Mouse (Mus musculus) layer of hippocampus, adult 8-10 months (tissue): ENCODE data around the gene Msantd2. TPM values are rescaled to one million over a fixed set of nuclear protein-coding genes. Genes with fewer than 3 reads are reported as not detected.

Experiments
- DNase-seq, 2 experiments: peaks; one replicate each; pipeline ENCODE4 v3.0.0; 2022; ENCODE audit warnings: low spot score in 2 of 2
- total RNA-seq, 4 experiments: library from RNA; stranded (reverse); gene quantifications; 2 replicates each; pipeline ENCODE4 v1.2.4; 2022

The Msantd2 gene
- total RNA-seq, 4 experiments from 2014 or later: 20.2 to 25.7 (median 23.6) TPM

DNA sequence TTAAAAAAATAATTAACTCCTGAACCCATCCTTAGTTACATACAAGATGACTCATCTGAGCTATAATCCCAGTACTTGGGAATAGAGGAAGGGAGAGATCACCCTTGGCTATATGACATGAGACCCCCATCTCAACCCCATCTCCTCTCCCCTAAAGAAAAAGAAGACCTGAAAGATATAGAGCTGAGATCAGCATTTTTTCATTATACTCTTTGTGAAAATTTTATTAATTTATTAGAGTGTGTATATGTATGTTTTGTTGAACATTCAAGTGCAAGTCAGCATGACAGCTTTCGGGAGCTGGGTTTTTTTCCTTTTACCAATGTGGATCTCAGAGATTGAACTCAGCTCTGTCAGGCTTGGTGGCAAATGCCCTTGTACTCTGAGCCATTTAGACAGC, 12.1 kb downstream of the Msantd2 start:
- no peak for DNase-seq

DNA sequence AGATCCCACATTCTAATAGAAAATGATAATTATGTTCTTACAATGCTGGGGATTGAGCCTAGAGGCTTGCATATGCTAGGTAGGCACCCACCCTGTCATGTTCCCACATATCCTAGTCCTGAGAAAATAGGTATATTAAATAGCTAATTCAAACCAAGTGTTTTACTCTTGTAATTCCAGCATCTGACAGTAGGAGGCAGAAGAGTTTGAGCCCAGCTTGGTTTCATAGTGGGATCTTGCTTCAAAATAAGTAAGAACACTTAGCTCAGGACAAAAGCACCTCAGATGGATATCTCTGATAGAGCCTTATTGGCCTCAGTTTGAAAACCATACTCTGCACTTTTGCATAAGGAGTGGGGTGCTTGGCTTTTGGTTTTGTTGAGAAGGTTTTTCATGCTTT, 15.2 kb downstream of the Msantd2 start:
- DNase-seq: no peak

DNA sequence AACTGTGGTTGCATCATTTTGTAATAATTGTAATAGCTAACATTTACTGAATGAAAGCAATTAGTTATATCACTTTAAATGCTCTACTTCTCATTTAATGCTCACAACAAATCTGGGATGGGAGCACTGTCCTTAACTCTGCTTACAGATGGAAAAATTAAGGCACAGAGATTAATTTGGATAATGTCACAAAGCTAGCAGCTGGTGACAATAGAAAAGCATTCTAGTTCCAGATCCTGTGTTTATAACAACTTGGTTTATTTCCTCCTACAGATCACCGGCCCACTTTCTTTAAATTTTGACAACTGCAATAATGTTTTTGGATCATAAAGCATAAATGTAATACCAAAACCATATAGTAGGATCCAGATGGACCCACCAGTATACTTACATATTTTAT, 16.9 kb downstream of the Msantd2 start:
- no peak for DNase-seq

- DNase-seq: no peak
These were observed 23.0 kb downstream of the Msantd2 start for GRCm38 (mm10) chr9:37512097-37512496.

GRCm38 (mm10) chr9:37514456-37514855, 25.3 kb downstream of the Msantd2 start:
- DNase-seq: no peak

GRCm38 (mm10) chr9:37517467-37517866, 28.3 kb downstream of the Msantd2 start:
- no peak for DNase-seq

DNA sequence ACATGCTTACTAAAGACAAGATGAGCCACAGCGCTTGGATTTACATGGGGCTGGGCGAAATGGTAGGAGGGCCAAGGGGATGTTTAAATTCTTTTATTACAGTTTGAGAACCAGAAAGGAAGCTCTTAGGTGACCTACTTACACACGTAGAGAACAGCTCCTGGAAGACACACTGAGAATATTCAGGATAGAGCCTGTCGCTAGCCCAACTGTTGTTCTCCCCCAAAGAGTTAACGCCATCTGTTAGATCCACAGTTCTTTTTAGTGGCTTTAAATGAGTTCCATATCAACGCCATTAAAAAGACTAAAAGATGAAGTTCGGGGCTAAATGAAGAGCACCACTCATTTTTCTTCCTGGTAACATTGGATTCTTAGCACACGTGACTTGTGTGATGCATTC, 29.9 kb downstream of the Msantd2 start:
- DNase-seq: no peak

DNA sequence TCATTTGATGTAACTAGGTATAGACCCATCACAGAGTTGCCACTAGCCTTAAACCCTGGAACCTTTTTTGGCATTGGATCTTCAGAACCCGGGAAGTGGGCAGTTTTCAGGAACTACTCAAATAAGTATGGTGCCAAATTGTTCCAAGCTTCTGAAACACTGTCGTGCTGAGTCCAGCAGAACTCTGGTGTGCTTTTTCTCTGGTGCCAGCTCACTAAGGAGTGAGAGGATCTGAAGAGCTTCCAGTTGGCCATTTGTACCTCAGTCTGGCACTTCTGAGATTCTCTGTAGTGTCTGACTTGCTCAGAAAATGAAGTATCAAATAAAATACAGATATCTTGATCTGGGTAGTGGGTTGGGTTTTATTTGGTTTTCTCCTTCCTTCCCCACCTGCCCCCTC, 30.9 kb downstream of the Msantd2 start:
- no peak for DNase-seq

DNA sequence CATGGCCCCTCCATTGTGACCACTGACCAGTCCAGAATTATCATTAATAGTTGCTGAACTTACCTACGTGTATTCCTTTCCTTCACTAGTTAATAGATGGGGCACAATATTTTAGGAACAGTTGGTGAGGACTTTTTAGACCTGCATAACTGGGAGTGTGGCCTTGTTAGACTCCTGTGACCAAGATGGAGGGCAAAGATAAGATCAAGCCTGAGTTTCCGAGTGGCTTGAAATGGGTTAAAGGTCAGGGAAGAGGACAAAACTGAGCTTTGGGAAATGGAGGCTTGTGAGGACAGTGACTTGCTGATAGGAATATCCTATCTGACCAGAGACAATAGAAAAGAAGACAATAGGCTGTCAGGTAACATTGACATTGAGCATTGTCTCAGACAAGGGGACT, 36.3 kb downstream of the Msantd2 start:
- no peak for DNase-seq

GRCm38 (mm10) chr9:37526443-37527395, 37.6 kb downstream of the Msantd2 start:
- DNase-seq: no peak

- no peak for DNase-seq
These were observed 38.5 kb downstream of the Msantd2 start, which contains the start of gene Esam for GRCm38 (mm10) chr9:37527396-37528224. Esam (plus strand) TSS chr9:37528078.

DNA sequence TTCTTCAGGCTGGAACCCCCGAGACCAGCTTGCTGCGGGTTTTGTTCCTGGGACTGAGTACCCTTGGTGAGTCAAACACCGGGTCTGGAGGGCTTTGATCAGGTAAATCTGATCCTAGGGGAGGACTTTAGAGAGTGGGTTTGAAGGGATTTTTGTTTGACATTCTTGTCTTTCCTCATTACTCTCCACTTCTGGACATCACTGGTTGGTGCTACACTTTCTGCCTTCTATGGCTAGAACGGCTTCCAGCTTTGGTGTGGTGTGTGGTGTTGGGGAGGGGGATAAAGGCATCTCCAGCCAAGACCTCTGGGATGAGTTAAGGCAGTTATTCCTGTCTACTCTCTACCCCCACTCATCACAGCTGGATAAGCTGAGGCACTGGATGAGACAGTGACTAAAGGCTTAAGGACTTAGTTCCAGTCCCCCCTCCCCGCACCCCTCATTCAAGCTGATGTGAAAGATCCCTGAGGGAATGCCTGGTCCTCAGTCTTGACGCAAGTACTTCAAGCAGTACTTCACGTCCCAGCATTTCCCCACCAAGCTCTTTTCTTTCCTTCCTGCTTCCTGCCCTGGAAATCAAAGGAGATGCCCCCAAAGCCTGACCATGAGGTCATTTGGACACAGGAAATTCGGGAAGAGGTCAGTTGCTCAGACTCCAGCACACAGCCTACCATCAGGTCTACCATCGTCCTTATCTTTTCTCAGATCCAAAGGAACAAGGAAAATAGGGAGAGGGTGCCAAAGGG, 39.3 kb downstream of the Msantd2 start:
- DNase-seq: no peak

- no peak for DNase-seq
These were observed 41.1 kb downstream of the Msantd2 start for GRCm38 (mm10) chr9:37530031-37530887.

- no peak for DNase-seq
These were observed 42.0 kb downstream of the Msantd2 start for GRCm38 (mm10) chr9:37530888-37531705.

GRCm38 (mm10) chr9:37536851-37537250, 47.7 kb downstream of the Msantd2 start:
- DNase-seq: no peak

- no peak for DNase-seq
These were observed 48.6 kb downstream of the Msantd2 start for GRCm38 (mm10) chr9:37537658-37538250.

DNA sequence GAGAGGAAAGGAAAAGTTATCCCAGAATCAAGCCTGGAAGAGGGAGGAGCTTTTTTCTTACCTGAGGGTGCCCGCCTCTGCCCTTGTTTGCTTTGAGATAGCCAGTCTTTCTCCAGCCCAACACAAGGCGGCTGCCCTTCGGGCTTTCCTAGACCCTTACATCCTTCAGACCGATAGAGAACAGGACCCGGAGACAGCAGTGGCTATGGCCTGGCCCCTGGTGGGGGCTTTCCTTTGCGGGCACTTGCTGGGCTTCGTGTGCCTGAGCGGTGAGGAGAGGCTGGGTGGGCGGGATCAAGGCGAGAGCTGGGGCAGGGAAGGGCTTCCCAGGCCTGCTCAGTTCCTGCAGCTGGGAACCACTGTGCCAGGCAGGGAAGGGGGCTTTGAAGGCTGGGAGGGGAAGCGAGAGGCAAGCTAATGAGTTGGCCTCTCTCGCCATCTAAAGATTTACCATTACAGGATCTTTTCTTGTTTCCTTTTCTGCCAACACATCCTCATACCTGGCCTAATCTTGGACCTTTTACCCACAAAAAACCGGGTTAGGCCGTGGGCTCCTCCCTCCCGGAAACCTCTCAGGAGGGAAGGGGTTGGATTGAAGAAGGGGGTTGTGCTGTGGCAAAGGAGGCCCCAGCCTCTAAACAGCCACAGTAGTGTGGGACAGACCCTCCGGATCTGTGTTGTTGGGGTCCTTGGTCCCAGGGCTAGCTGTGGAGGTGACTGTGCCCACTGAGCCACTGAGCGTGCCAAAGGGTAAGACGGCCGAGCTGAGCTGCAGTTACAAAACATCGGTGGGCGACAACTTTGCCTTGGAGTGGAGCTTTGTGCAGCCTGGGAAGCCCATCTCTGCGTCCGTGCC, 50.3 kb downstream of the Msantd2 start, which contains the start of gene Vsig2:
Vsig2 (plus strand) TSS at position 86 of the 856 bp plus-strand sequence.
- no peak for DNase-seq

- no peak for DNase-seq
These were observed 51.1 kb downstream of the Msantd2 start for GRCm38 (mm10) chr9:37540226-37540625.
